Mouse (Mus musculus): ENCODE results near the gene Cblb.

DNA sequence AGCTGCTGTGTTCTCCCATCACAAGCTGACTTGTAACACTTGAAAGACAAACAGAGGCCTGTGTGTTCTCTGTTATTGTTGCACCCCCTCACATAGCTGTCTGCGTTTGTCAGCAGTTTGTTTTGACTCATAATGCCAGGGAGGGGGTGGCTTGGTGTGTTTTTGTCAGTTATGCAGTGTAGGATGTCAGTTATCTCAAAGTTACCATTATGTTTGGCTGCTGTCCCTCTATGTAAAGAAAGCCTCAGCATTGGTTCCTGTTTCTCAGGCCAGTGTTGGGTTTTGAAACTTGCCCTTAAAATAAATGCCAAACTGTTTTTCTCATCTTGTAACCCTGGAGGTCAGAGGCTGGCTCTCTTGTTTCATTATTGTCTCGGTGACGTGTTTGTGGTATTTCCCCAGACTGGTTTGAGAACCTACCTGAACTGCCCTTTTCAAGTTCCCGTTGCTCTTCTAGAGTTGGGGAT lies 30.0 kb downstream of the Cblb start:
- no peak for TF ChIP-seq CTCF (IDR thresholded peaks at IDR 0.05; ENCODE audit: low read depth)
- TF ChIP-seq EP300 (IDR thresholded peaks at IDR 0.05; ENCODE audit: low read depth): no peak

Data from liver, embryonic 14.5 days (tissue).